Mouse (Mus musculus) kidney, adult 2 months (tissue): ENCODE results near the gene Fars2. TPM values are rescaled to one million over a fixed set of nuclear protein-coding genes. Genes with fewer than 3 reads are reported as not detected.
"Not testable (repeated sequence)": the region's sequence is repeated elsewhere in the genome, so short reads cannot be mapped to it uniquely, and the experiment has no call there.

Source experiments
- DNase-seq: peaks from one replicate; pipeline ENCODE4 v3.0.0; 2021
- H3K27ac ChIP-seq: fragments of 200-500 bp; 2 replicates; pipeline ENCODE4 v1.5.1; 2012; ENCODE audit warnings: low read depth, low read length, control low read depth, inconsistent platforms; ENCODE audit not compliant: insufficient read depth
- H3K27me3 ChIP-seq: fragments of 200-500 bp; replicated peaks from 2 replicates; pipeline ENCODE4 v1.6.1; 2012; ENCODE audit warnings: mild to moderate bottlenecking, moderate library complexity, low read length, inconsistent platforms; ENCODE audit not compliant: control insufficient read depth, insufficient read depth
- H3K36me3 ChIP-seq: fragments of 200-500 bp; 2 replicates; pipeline ENCODE4 v1.6.1; 2012; ENCODE audit warnings: mild to moderate bottlenecking, moderate library complexity, low read length, inconsistent platforms; ENCODE audit not compliant: control insufficient read depth, insufficient read depth
- H3K4me1 ChIP-seq: fragments of 200-500 bp; 2 replicates; pipeline ENCODE4 v1.6.1; 2011; ENCODE audit warnings: low read length; ENCODE audit not compliant: control insufficient read depth, insufficient read depth
- H3K4me3 ChIP-seq: fragments of 200-500 bp; 2 replicates; pipeline ENCODE4 v1.5.1; 2011; ENCODE audit warnings: mild to moderate bottlenecking, low read depth, low read length, control low read depth; ENCODE audit not compliant: insufficient read depth
- CTCF ChIP-seq: fragments of 200-500 bp; conservative IDR thresholded peaks from 2 replicates; pipeline ENCODE4 v1.5.1; 2011; ENCODE audit warnings: low read depth, mild to moderate bottlenecking, control low read depth, low read length, moderate library complexity, mixed read lengths; ENCODE audit not compliant: insufficient read depth, insufficient read length
- POLR2A ChIP-seq: fragments of 200-500 bp; IDR thresholded peaks from one replicate; pipeline ENCODE4 v1.6.1; 2011; ENCODE audit warnings: low read depth, low read length, control low read depth
- WGBS: fragments of 180-500 bp; shearing (Covaris S2); methylation state at CpG from one replicate; pipeline ENCODE4 v1.1.7; 2018; 5-methylcytosine and 5-hydroxymethylcytosine counted together
- polyA plus RNA-seq: library from polyadenylated mRNA; depleted of rRNA; stranded (reverse); fragments of >200 nt; gene quantifications from 2 replicates; pipeline ENCODE4 v1.2.3, GENCODE M21; 2012

Gene Fars2
- polyA plus RNA-seq, 1 experiment = 99.1 TPM

DNA sequence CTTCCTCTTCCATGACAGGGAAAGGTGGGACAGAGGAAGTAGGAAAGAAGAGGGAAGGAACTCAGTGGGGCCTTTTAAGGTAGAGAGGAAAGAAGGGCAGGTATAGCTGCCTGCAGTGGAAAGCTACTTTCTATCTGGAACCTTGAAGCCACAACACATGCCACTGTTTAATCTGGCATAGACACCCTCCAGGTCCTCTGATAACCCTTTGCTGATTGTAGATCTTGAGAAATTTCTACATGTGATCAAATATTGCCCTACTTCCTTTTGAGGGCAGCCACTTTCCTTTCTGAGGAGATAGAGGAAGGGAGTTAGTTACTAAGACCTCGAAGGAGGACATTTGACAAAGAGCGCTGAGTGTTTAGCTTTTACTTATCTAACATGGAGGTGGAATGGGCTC is 207.4 kb downstream of the Fars2 start:
- no peak overlapping the region for H3K4me3 ChIP-seq
- H3K27me3 ChIP-seq = no peaks in the 10 kb centered on the region
- WGBS = 89% methylated on average over 2 of the region's 2 CpGs
- no peaks in the 10 kb centered on the region for H3K4me1 ChIP-seq
- TF ChIP-seq POLR2A = no peak
- no peak for TF ChIP-seq CTCF
- no peak overlapping the region for H3K27ac ChIP-seq
- H3K36me3 ChIP-seq = no peaks in the 10 kb centered on the region
- DNase-seq = no peak

DNA sequence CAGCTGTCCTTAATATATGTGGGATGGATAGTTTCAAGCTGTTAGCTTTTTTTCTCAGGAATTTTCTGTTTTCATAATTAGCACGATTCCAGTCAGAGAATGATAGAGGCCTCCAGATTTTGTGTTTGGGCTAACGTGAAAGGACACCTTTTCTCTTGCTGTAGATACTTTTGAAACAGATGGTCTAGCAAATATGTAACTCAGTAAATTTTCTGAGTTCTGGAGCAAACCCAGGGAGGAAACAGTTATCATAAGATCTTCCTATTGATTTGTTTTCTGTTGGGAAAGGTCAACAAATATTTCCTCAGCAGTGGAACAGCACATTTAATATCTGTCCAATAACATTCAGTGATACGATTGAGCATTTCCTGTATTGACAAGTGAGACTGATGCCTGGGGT is 209.3 kb downstream of the Fars2 start:
- Histone ChIP-seq H3K27ac (no peak overlapping the region), H3K4me1 (no peaks in the 10 kb centered on the region), H3K4me3 (no peak overlapping the region), H3K27me3 (no peaks in the 10 kb centered on the region), H3K36me3 (no peaks in the 10 kb centered on the region)
- no peak for DNase-seq
- no peak for TF ChIP-seq POLR2A
- no peak for TF ChIP-seq CTCF
- WGBS = 61% methylated on average over 3 of the region's 3 CpGs

- H3K27ac ChIP-seq = no peak overlapping the region
- no peaks in the 10 kb centered on the region for H3K4me1 ChIP-seq
- 82% methylated on average over 2 of the region's 2 CpGs for WGBS
- H3K4me3 ChIP-seq = no peak overlapping the region
- TF ChIP-seq POLR2A = no peak
- no peak for TF ChIP-seq CTCF
- no peaks in the 10 kb centered on the region for H3K36me3 ChIP-seq
- DNase-seq = no peak
- H3K27me3 ChIP-seq = no peaks in the 10 kb centered on the region
Measured at GRCm38 (mm10) chr13:36329871-36330270, 212.7 kb downstream of the Fars2 start.

DNA sequence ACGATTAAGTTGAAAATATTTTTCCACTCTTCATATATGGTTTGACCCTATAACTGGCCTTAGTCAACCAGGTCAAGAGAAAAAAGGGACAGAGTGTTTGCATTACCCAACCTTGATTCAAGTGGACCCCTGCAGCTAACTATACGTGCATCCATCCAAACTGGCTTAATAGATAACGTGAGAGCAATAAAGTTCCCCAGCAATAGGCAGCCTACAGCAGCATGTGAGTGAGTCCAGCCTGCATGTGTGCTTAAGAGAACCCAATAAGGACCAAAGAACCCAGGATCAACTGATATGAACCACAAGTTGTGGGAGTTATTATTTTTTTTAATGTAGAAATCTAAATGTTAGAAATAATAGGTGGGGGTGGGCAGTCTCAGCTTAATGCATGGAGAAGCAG is 213.3 kb downstream of the Fars2 start:
- no peaks in the 10 kb centered on the region for H3K4me1 ChIP-seq

DNA sequence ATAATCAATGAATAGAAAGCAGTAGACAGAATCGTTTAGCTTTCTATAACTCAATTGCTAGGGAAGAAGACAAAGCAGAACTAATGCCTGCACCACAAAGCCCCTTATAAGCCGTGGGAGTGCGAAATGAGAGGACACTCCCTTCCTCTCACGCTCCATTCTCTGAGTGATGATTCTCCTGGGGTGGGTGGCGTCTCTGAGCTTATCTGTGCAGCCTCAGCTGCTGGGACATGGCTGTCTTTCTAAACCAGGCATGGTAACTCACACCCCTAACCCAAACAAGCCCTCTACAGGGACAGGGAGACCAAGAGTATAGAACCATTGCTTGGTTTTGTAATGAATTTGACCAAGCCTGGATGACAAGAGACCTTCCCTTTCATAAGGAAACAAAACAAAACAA is 217.5 kb downstream of the Fars2 start:
- no peaks in the 10 kb centered on the region for H3K4me1 ChIP-seq
- 78% methylated on average over 5 of the region's 5 CpGs for WGBS
- no peak for DNase-seq
- H3K27me3 ChIP-seq = no peaks in the 10 kb centered on the region
- H3K27ac ChIP-seq = no peak overlapping the region
- H3K36me3 ChIP-seq = no peaks in the 10 kb centered on the region
- TF ChIP-seq POLR2A = no peak
- TF ChIP-seq CTCF = no peak
- no peak overlapping the region for H3K4me3 ChIP-seq

More for the DNA sequence above, 213.3 kb downstream of the Fars2 start:
- no peak overlapping the region for H3K27ac ChIP-seq
- TF ChIP-seq POLR2A = no peak
- no peak for TF ChIP-seq CTCF
- H3K4me3 ChIP-seq = no peak overlapping the region
- WGBS = 90% methylated on average over 3 of the region's 3 CpGs
- no peak for DNase-seq
- H3K36me3 ChIP-seq = no peaks in the 10 kb centered on the region
- no peaks in the 10 kb centered on the region for H3K27me3 ChIP-seq

DNA sequence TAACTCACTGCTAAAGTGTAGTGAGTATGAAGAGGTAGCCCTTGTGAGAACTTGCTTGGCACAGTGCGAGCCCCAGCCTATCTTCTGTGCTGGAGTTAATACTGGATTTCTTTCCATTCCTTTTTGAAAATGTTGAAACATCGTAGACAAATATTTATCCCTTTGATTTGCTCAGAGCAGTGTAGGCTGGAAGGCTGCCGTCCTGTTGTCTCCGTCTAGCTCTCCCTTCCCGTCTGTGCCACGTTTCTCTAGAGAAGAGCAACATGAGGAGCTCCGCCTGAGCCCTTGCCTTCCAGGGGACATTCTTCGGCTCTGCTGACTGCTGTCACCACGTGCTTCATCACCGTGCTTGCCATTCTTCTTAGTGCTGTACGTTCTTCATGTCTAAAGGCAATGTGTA is 234.3 kb downstream of the Fars2 start:
- H3K36me3 ChIP-seq = no peaks in the 10 kb centered on the region
- H3K4me1 ChIP-seq = no peaks in the 10 kb centered on the region
- no peak for DNase-seq
- 85% methylated on average over 11 of the region's 11 CpGs for WGBS
- no peaks in the 10 kb centered on the region for H3K27me3 ChIP-seq
- H3K4me3 ChIP-seq = no peak overlapping the region
- no peak overlapping the region for H3K27ac ChIP-seq
- TF ChIP-seq POLR2A (no peak), CTCF (no peak)

DNA sequence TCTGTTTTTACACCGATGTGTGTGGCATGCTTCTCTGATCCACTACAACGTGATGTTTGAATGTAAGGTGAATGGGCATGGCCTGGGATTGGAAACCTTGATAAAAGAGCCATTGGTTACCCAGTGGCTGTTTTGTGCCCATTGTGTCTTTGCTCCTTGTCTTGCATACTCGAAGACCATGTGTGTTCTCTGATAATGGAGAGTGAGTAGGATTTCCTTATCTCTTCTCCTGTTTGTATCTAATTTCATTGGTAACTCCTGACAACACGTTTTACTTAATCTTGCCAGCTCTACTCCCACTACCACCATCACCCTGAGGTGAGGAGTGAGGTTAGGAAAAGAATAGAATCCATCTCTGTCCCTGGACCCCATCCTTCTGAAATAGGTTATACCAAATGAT is 240.3 kb downstream of the Fars2 start:
- WGBS = 84% methylated on average over 4 of the region's 4 CpGs
- Histone ChIP-seq H3K4me1 (no peaks in the 10 kb centered on the region), H3K27ac (no peak overlapping the region), H3K4me3 (no peak overlapping the region), H3K27me3 (no peaks in the 10 kb centered on the region), H3K36me3 (no peaks in the 10 kb centered on the region)
- DNase-seq = no peak
- TF ChIP-seq POLR2A = no peak
- TF ChIP-seq CTCF = no peak

DNA sequence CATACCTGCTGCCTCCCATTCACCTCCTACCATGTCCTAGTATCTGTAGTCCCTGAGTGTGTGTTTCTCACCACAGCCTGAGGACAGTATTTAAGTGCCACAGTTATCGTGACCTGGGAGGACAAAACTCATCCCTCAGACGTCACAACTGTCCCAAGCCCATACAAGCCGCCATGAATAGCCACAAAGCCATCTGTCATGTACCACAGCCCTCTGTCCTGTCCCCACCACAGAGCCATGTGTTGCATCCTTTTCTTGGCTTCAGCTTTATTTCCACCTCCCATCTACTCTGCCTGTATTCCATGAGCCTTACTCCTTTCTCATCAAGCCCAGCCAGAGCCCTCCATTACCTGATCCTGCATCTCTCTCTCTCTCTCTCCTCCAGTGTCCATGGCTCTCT is 244.2 kb downstream of the Fars2 start:
- no peak for TF ChIP-seq POLR2A
- no peak for TF ChIP-seq CTCF
- Histone ChIP-seq H3K27me3 (no peaks in the 10 kb centered on the region), H3K4me1 (no peaks in the 10 kb centered on the region), H3K36me3 (no peaks in the 10 kb centered on the region), H3K27ac (no peak overlapping the region), H3K4me3 (no peak overlapping the region)
- no peak for DNase-seq
- 95% methylated on average over 3 of the region's 3 CpGs for WGBS

DNA sequence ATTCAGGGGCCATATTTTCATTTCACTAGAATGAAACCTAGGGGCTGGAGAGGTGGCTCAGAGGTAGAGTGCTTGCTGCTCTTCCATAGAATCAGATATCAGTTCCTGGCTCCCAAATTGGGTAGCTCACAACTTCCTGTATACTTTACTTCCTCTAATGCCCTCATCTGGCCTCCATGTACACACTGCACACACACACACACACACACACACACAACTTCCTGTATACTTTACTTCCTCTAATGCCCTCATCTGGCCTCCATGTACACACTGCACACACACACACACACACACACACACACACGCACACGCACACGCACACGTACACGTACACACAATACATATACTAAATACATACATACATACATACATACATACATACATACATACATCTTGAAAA is 248.5 kb downstream of the Fars2 start:
- not testable (repeated sequence) for H3K4me3 ChIP-seq, H3K4me1 ChIP-seq, H3K36me3 ChIP-seq, H3K27me3 ChIP-seq, H3K27ac ChIP-seq, DNase-seq
- 95% methylated on average over 5 of the region's 5 CpGs for WGBS
